13 mouse cellular contexts compared by ENCODE assay signal in genomic region chr3:126771032-126771431, GRCm38 (mm10).
DNase-seq lines count a peak whose midpoint lies in the region; ATAC-seq and TF ChIP-seq lines count a peak whose summit lies in the region.
"Had no signal": no experiment of that assay in that cellular context is flagged by ENCODE, and none has a peak within 500 bp of the region (broad histone marks: within the 10 kb centered on the region; RNA-seq: fewer than 3 reads in every experiment).

No protein-coding gene starts in this region.

- no peak overlapping the region for H3K4me3 ChIP-seq in midbrain, embryonic 16.5 days (ENCODE audit: low read depth, low read length)
- no peak overlapping the region for H3K4me3 ChIP-seq in midbrain, embryonic 10.5 days
- no peak overlapping the region for H3K4me3 ChIP-seq in kidney, adult 2 months (ENCODE audit: insufficient read depth, low read depth, low read length)
- H3K4me3 ChIP-seq: layer of hippocampus, adult 2 months; limb, embryonic 15.5 days; midbrain, embryonic 13.5 days had no signal

- 86% methylated on average over 8 of the region's 8 CpGs for WGBS in midbrain, embryonic 16.5 days
- WGBS in midbrain, embryonic 10.5 days: 89% methylated on average over 8 of the region's 8 CpGs
- 40% methylated on average over 8 of the region's 8 CpGs for WGBS in kidney, adult 2 months

- no peaks in the 10 kb centered on the region for H3K9me3 ChIP-seq in midbrain, embryonic 16.5 days (replicated peaks; ENCODE audit: control insufficient read depth, low read length, poor library complexity, severe bottlenecking)
- no peaks in the 10 kb centered on the region for H3K9me3 ChIP-seq in midbrain, embryonic 10.5 days (replicated peaks)
- H3K9me3 ChIP-seq: limb, embryonic 15.5 days; midbrain, embryonic 13.5 days had no signal

- no peak overlapping the region for H3K9ac ChIP-seq in midbrain, embryonic 16.5 days (ENCODE audit: low read depth, low read length)
- H3K9ac ChIP-seq: forebrain, postnatal 0 days; limb, embryonic 15.5 days; liver, postnatal 0 days; midbrain, embryonic 13.5 days had no signal

- no peak overlapping the region for H3K27ac ChIP-seq in midbrain, embryonic 16.5 days (ENCODE audit: low read length)
- H3K27ac ChIP-seq in midbrain, embryonic 10.5 days (replicated peaks): no peak overlapping the region
- no peak overlapping the region for H3K27ac ChIP-seq in kidney, adult 2 months (ENCODE audit: insufficient read depth, low read depth, low read length)
- H3K27ac ChIP-seq: hindbrain, postnatal 0 days; layer of hippocampus, adult 2 months; limb, embryonic 15.5 days; midbrain, embryonic 13.5 days had no signal

- no peak overlapping the region for H3K4me2 ChIP-seq in midbrain, embryonic 16.5 days (ENCODE audit: low read length)
- H3K4me2 ChIP-seq: limb, embryonic 15.5 days; midbrain, embryonic 13.5 days had no signal

- no peaks in the 10 kb centered on the region for H3K36me3 ChIP-seq in midbrain, embryonic 16.5 days (ENCODE audit: control insufficient read depth, insufficient read depth, low read length)
- H3K36me3 ChIP-seq in midbrain, embryonic 10.5 days: no peaks in the 10 kb centered on the region
- no peaks in the 10 kb centered on the region for H3K36me3 ChIP-seq in kidney, adult 2 months (ENCODE audit: control insufficient read depth, insufficient read depth, low read length)
- H3K36me3 ChIP-seq: limb, embryonic 15.5 days; midbrain, embryonic 13.5 days had no signal

- peak; percentile 11; the same call in 1 of the 2 replicates for ATAC-seq in midbrain, embryonic 16.5 days

- DNase-seq in midbrain, embryonic 10.5 days (ENCODE audit: low spot score): no peak
- DNase-seq in kidney, adult 2 months: peak; percentile 30
- DNase-seq in kidney, postnatal 4 days: peak; percentile 14 to 47
- no peak for DNase-seq in right cerebral cortex, postnatal 14 days
- DNase-seq in cerebellum, postnatal 4 days (ENCODE audit: low spot score in 2 of 2): no peak
- DNase-seq in gastrocnemius, postnatal 25 days: no peak

- TF ChIP-seq POLR2A in kidney, adult 2 months (IDR thresholded peaks at IDR 0.05; ENCODE audit: low read depth, low read length): no peak

- no peaks in the 10 kb centered on the region for H3K4me1 ChIP-seq in midbrain, embryonic 16.5 days (ENCODE audit: control insufficient read depth, insufficient read depth, low read length)
- H3K4me1 ChIP-seq in midbrain, embryonic 10.5 days: no peaks in the 10 kb centered on the region
- no peaks in the 10 kb centered on the region; the same call in 1 of the 2 replicates for H3K4me1 ChIP-seq in kidney, adult 2 months (ENCODE audit: control insufficient read depth, insufficient read depth, low read length)
- H3K4me1 ChIP-seq: limb, embryonic 15.5 days; midbrain, embryonic 13.5 days had no signal

- H3K27me3 ChIP-seq in midbrain, embryonic 16.5 days (ENCODE audit: control insufficient read depth, insufficient read depth, low read depth, low read length): no peaks in the 10 kb centered on the region
- H3K27me3 ChIP-seq in midbrain, embryonic 10.5 days (ENCODE audit: low read depth, poor library complexity, severe bottlenecking): no peaks in the 10 kb centered on the region
- H3K27me3 ChIP-seq in kidney, adult 2 months (replicated peaks; ENCODE audit: control insufficient read depth, insufficient read depth, low read length): no peaks in the 10 kb centered on the region
- H3K27me3 ChIP-seq: limb, embryonic 15.5 days; midbrain, embryonic 13.5 days had no signal

- TF ChIP-seq CTCF in kidney, adult 2 months (conservative IDR thresholded peaks at IDR 0.05; ENCODE audit: insufficient read depth, insufficient read length, low read depth, low read length): no peak

Comparison
In these comparisons a context has a peak if more than half of its experiments do, and no peak if none do; other contexts are left out.
1. DNase-seq: peak in kidney, adult 2 months (single experiment) and kidney, postnatal 4 days (2 of 2); none in midbrain, embryonic 10.5 days (single experiment), right cerebral cortex, postnatal 14 days (single experiment), cerebellum, postnatal 4 days (0 of 2) and gastrocnemius, postnatal 25 days (single experiment).